Mouse (Mus musculus) kidney, embryonic 15.5 days (tissue): ENCODE data around the gene Hyal3. TPM values are rescaled to one million over a fixed set of nuclear protein-coding genes. Genes with fewer than 3 reads are reported as not detected.
"Not testable (repeated sequence)": the region's sequence is repeated elsewhere in the genome, so short reads cannot be mapped to it uniquely, and the experiment has no call there.

Experiments
- ATAC-seq: fragments of 200-750 bp; cut with Nextera tagmentation; replicated peaks from 2 replicates; pipeline ENCODE4 v1.8.0; 2017; ENCODE audit warnings: moderate TSS enrichment; ENCODE audit not compliant: low FRiP score
- H3K27ac ChIP-seq: fragments of 300-500 bp; sonication (generic); 2 replicates; pipeline ENCODE4 v1.5.1; 2015; ENCODE audit warnings: mild to moderate bottlenecking, inconsistent platforms
- H3K27me3 ChIP-seq: fragments of 300-500 bp; sonication (generic); 2 replicates; pipeline ENCODE4 v1.6.1; 2015; ENCODE audit warnings: inconsistent platforms
- H3K36me3 ChIP-seq: fragments of 300-500 bp; sonication (generic); 2 replicates; pipeline ENCODE4 v1.6.1; 2015; ENCODE audit warnings: inconsistent platforms
- H3K4me1 ChIP-seq: fragments of 300-500 bp; sonication (generic); 2 replicates; pipeline ENCODE4 v1.6.1; 2015; ENCODE audit warnings: inconsistent platforms
- H3K4me2 ChIP-seq: fragments of 300-500 bp; sonication (generic); 2 replicates; pipeline ENCODE4 v1.6.1; 2015; ENCODE audit warnings: moderate library complexity, mild to moderate bottlenecking, inconsistent platforms
- H3K4me3 ChIP-seq: fragments of 300-500 bp; sonication (generic); replicated peaks from 2 replicates; pipeline ENCODE4 v1.5.1; 2015; ENCODE audit warnings: mild to moderate bottlenecking, inconsistent platforms
- H3K9ac ChIP-seq: fragments of 300-500 bp; sonication (generic); 2 replicates; pipeline ENCODE4 v1.6.1; 2015; ENCODE audit warnings: mild to moderate bottlenecking, inconsistent platforms
- H3K9me3 ChIP-seq: fragments of 300-500 bp; sonication (generic); replicated peaks from 2 replicates; pipeline ENCODE4 v1.6.1; 2016; ENCODE audit warnings: inconsistent platforms
- WGBS: fragments of 180-500 bp; shearing (Covaris S2); methylation state at CpG from one replicate; pipeline ENCODE4 v1.1.7; 2015; ENCODE audit warnings: mixed read lengths; 5-methylcytosine and 5-hydroxymethylcytosine counted together
- polyA plus RNA-seq: library from polyadenylated mRNA; unstranded; fragments of >200 nt; fragmentation: Nextera tagmentation; extraction: Ambion mirVana; gene quantifications from 2 replicates; pipeline ENCODE4 v1.2.1, GENCODE M21; 2015

The Hyal3 gene
- polyA plus RNA-seq, 1 experiment from 2014 or later, result 1.3 TPM

DNA sequence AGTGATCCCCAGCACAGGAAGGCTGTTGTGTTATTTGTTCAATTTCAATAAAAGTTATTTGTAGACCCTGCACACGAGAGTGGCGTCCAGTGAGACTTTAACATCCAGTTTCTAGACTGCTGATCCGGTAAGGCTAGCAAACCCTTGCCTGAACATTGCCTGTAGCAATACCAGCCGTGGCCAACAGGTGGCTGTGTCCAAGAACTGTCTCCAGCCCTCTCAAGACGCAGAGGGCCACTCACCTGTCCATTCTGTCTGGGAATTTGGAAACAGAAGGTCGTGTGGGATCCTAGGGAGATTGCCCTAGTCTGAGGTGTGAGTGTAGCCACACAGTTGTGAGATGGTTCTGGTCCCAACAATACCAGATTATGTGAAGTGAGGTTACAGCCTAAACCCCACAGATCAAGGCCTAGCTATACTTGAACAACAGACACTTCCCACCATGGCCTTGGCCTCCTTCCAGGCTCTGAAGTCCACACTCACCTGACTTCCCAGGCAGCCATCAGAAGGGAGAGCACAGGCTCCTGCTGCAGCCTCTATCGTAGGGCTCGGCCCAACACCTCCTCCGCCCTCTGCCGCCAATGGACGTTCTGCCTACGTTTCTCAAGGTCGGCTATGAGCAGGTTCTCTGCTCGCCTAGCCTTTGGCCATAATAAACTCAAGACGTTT lies 14.4 kb upstream of the Hyal3 start:
- 55% methylated on average over 15 of the region's 15 CpGs for WGBS
- no peak overlapping the region for H3K9ac ChIP-seq

DNA sequence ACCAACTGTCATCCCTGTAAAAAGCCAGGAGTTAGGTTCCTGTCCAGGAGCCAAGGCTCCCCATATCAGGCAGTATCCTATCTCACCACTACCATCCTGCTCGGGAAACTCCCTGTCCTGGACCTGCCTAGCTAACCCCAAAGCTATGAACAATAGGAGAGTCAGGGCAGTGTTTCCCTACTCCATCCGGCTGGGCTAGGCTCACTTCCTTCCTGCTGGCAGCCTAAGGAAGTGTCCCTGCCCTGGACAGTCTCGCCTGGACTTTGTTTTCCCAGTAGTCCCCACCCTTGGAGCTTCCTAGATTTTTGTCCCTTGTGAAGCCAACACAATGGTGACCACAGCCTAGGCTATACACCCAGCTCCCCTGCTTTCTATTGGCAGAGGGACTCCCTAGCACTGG lies 13.8 kb upstream of the Hyal3 start:
- Histone ChIP-seq H3K27me3 (no peaks in the 10 kb centered on the region), H3K4me2 (peak overlapping the region; percentile 72), H3K27ac (peak overlapping the region; percentile 89), H3K9me3 (no peaks in the 10 kb centered on the region), H3K9ac (no peak overlapping the region), H3K4me3 (peak overlapping the region; percentile 21), H3K4me1 (peaks cover 70% of the 10 kb centered on the region), H3K36me3 (peaks cover 43% of the 10 kb centered on the region)
- WGBS, result 67% methylated on average over 3 of the region's 3 CpGs
- no peak for ATAC-seq

More for the DNA sequence above, 14.4 kb upstream of the Hyal3 start:
- Histone ChIP-seq H3K4me1 (peaks cover 64% of the 10 kb centered on the region), H3K4me3 (peak overlapping the region; percentile 21), H3K27me3 (no peaks in the 10 kb centered on the region), H3K27ac (peak overlapping the region; percentile 89), H3K9me3 (no peaks in the 10 kb centered on the region), H3K36me3 (peaks cover 43% of the 10 kb centered on the region), H3K4me2 (peak overlapping the region; percentile 72)
- no peak for ATAC-seq

- ATAC-seq, result no peak
- H3K4me2 ChIP-seq, result peak within 1 kb of the TSS; percentile 72
- H3K4me3 ChIP-seq, result peak within 1 kb of the TSS; percentile 86
- H3K4me1 ChIP-seq, result peaks cover 70% of the 10 kb centered on the region
- 8% methylated on average over 18 of the region's 18 CpGs for WGBS
- H3K27me3 ChIP-seq, result no peaks in the 10 kb centered on the region
- H3K9ac ChIP-seq, result peak within 1 kb of the TSS; percentile 80
- peaks cover 45% of the 10 kb centered on the region for H3K36me3 ChIP-seq
- no peaks in the 10 kb centered on the region for H3K9me3 ChIP-seq
- peak within 1 kb of the TSS; percentile 89 for H3K27ac ChIP-seq
Observed at GRCm38 (mm10) chr9:107567702-107568319, 12.8 kb upstream of the Hyal3 start, which contains the start of gene Hyal2. Gene Hyal2 (plus strand): TSS chr9:107567945.

DNA sequence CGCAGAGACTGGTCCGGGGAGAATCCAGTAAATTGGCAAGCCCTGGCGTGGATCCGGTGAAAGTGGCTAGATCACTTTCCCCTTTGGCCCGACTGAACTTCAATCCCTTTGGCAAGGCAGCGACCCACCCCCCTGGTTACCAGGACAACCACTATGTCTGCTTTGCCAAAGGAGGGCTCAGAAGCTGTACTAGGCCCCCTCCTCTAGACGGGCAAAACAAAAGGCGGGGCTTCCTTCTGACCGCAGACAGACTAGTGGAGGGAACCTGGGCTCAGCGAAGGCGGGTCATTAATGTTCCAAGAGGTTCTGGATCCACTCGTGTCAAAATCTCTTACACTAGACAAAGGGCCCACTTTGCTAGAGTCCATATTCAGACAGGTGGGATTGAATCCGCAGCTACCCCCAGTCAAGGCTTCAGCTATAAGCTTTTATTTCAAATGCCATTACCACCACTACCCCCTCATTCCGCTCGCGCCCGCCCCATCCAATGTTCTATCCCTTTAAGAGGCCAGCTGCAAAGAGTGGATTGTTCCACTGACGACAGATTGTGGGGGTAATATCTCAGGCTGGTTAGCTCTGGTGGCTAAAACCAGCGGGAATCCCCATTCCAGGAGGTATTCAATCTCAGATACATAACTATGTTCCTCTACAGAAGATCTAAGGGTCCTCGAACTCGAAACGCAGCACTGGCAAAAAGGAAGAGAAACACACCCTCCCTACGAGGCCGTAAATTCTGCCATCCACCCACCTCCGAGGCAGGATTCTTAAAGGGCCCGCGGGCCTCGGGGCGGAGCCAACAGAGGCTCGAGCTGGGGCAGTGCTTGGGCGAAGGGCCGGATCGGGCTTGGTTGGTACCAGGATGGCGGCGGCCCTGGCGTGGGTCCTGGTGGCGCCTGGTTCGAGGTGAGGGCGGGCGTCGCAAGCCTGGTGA lies 12.0 kb upstream of the Hyal3 start:
- Histone ChIP-seq H3K9ac (peak overlapping the region; percentile 80), H3K9me3 (no peaks in the 10 kb centered on the region), H3K27ac (peak overlapping the region; percentile 89), H3K4me2 (peak overlapping the region; percentile 72), H3K4me1 (peaks cover 65% of the 10 kb centered on the region), H3K36me3 (peaks cover 53% of the 10 kb centered on the region), H3K27me3 (no peaks in the 10 kb centered on the region), H3K4me3 (peak overlapping the region; percentile 86)
- ATAC-seq, result peak; percentile 85
- under 1% methylated on average over 41 of the region's 41 CpGs for WGBS

GRCm38 (mm10) chr9:107569270-107569669 lies 11.3 kb upstream of the Hyal3 start:
- ATAC-seq, result peak; percentile 17
- Histone ChIP-seq H3K36me3 (peaks cover 55% of the 10 kb centered on the region), H3K4me3 (peak overlapping the region; percentile 86), H3K27me3 (no peaks in the 10 kb centered on the region), H3K4me1 (peaks cover 59% of the 10 kb centered on the region), H3K9me3 (no peaks in the 10 kb centered on the region), H3K4me2 (peak overlapping the region; percentile 72), H3K9ac (peak overlapping the region; percentile 80), H3K27ac (peak overlapping the region; percentile 89)
- under 1% methylated on average over 23 of the region's 23 CpGs for WGBS

- ATAC-seq, result no peak
- Histone ChIP-seq H3K27ac (peak overlapping the region; percentile 89), H3K9ac (peak overlapping the region; percentile 80), H3K4me1 (peaks cover 55% of the 10 kb centered on the region), H3K27me3 (no peaks in the 10 kb centered on the region), H3K36me3 (peaks cover 55% of the 10 kb centered on the region), H3K4me2 (peak overlapping the region; percentile 72), H3K4me3 (peak overlapping the region; percentile 86), H3K9me3 (no peaks in the 10 kb centered on the region)
- 39% methylated on average over 13 of the region's 13 CpGs for WGBS
Observed at GRCm38 (mm10) chr9:107570016-107570415, 10.6 kb upstream of the Hyal3 start.

DNA sequence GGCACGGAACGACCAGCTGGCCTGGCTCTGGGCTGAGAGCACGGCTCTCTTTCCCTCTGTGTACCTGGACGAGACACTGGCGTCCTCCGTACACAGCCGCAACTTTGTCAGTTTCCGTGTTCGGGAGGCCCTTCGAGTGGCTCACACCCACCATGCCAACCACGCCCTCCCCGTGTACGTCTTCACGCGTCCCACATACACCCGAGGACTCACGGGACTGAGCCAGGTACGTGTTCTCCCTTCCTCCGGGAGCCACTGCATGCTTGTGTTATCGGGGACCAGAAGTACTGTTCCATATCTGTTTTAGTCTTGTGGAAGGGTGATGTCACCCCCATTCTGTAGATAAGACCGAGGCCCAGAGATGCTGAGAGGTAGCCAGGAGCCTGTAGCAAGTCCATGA lies 9.8 kb upstream of the Hyal3 start:
- WGBS, result 90% methylated on average over 21 of the region's 21 CpGs
- ATAC-seq, result no peak
- peak overlapping the region; percentile 80; the same call in 1 of the 2 replicates for H3K9ac ChIP-seq
- H3K9me3 ChIP-seq, result no peaks in the 10 kb centered on the region
- H3K4me3 ChIP-seq, result peak overlapping the region; percentile 86
- peaks cover 54% of the 10 kb centered on the region for H3K4me1 ChIP-seq
- no peak overlapping the region for H3K27ac ChIP-seq
- H3K4me2 ChIP-seq, result peak overlapping the region; percentile 72
- no peaks in the 10 kb centered on the region for H3K27me3 ChIP-seq
- peaks cover 50% of the 10 kb centered on the region for H3K36me3 ChIP-seq

DNA sequence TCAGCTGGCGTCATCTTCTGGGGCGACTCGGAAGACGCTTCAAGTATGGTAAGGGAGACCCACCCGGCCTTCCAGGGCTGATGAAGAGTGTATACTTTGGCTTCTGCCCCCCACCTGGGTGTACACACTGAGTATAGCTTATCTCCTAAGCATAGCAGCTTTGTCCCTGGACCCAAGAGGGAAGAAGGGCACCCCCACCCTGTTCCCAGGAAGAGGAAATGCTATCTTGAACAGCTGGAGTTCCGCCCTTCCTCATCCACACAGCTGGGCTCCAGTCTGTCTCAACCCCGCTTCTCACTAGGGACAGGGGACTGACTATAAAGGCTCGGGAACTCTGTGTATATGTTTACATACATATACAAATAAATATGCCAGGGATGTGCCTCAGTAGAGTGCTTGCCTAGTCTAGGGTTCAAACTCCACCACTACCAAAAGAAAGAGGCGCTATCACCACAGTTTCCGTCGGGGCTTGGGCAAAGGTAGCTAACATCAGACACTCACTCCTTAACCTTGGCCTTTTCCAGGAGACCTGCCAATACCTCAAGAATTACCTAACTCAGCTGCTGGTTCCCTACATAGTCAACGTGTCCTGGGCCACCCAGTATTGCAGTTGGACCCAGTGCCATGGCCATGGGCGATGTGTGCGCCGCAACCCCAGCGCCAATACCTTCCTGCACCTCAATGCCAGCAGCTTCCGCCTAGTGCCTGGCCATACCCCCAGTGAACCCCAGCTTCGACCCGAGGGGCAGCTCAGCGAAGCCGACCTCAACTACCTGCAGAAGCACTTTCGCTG lies 8.9 kb upstream of the Hyal3 start:
- Histone ChIP-seq H3K4me3 (peak overlapping the region; percentile 86; the same call in 1 of the 2 replicates), H3K27ac (no peak overlapping the region)

DNA sequence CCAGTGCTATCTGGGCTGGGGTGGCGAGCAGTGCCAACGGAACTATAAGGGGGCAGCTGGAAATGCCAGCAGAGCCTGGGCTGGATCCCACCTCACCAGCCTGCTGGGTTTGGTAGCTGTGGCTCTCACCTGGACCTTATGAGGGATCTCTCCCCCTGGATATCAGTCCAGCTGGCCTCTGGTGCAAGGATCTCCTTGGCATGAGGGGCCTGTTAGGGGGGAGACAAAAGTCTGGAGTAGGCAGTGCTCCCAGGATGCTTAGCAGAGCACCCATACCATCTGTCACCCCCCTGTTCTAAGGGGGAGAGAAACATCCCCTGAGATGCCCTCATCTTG lies 8.3 kb upstream of the Hyal3 start:
- Histone ChIP-seq H3K4me1 (peaks cover 54% of the 10 kb centered on the region), H3K27me3 (no peaks in the 10 kb centered on the region), H3K4me2 (no peak overlapping the region), H3K9me3 (no peaks in the 10 kb centered on the region), H3K9ac (no peak overlapping the region), H3K27ac (no peak overlapping the region), H3K4me3 (no peak overlapping the region), H3K36me3 (peaks cover 46% of the 10 kb centered on the region)
- WGBS, result 94% methylated on average over 2 of the region's 2 CpGs
- no peak for ATAC-seq

More for the DNA sequence above, 8.9 kb upstream of the Hyal3 start:
- no peak overlapping the region for H3K9ac ChIP-seq
- no peaks in the 10 kb centered on the region for H3K9me3 ChIP-seq
- WGBS, result 90% methylated on average over 22 of the region's 22 CpGs
- peaks cover 54% of the 10 kb centered on the region for H3K4me1 ChIP-seq
- ATAC-seq, result no peak
- peak overlapping the region; percentile 72 for H3K4me2 ChIP-seq
- H3K36me3 ChIP-seq, result peaks cover 46% of the 10 kb centered on the region
- H3K27me3 ChIP-seq, result no peaks in the 10 kb centered on the region

DNA sequence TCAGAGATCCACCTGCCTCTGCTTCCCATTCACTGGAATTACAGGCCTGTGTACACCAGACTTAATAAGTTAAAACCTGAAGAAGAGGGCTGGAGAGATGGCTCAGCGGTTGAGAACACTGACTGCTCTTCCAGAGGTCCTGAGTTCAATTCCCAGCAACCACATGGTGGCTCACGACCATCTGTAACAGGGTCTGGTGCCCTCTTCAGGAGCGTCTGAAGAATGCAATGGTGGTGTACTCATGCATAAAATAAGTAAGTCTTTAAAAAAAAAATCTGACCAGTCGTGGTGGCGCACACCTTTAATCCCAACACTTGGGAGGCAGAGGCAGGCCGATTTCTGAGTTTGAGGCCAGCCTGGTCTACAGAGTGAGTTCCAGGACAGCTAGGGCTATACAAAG lies 6.8 kb upstream of the Hyal3 start:
- ATAC-seq, H3K27me3 ChIP-seq, H3K27ac ChIP-seq, H3K9ac ChIP-seq, H3K4me3 ChIP-seq, H3K4me2 ChIP-seq, H3K9me3 ChIP-seq: not testable (repeated sequence)
- H3K36me3 ChIP-seq, result peaks cover 46% of the 10 kb centered on the region
- H3K4me1 ChIP-seq, result peaks cover 53% of the 10 kb centered on the region
- WGBS, result 82% methylated on average over 6 of the region's 6 CpGs

- Histone ChIP-seq H3K4me3 (no peak overlapping the region), H3K9ac (no peak overlapping the region), H3K9me3 (no peaks in the 10 kb centered on the region), H3K4me1 (peaks cover 52% of the 10 kb centered on the region), H3K27ac (peak overlapping the region; percentile 76), H3K36me3 (peaks cover 40% of the 10 kb centered on the region), H3K4me2 (peak overlapping the region; percentile 60; the same call in 1 of the 2 replicates), H3K27me3 (no peaks in the 10 kb centered on the region)
- 75% methylated on average over 14 of the region's 14 CpGs for WGBS
- ATAC-seq, result no peak
Observed at GRCm38 (mm10) chr9:107575579-107576356, 4.8 kb upstream of the Hyal3 start.
